In genomic region chr9:78075256-78075655, GRCm38 (mm10) we compare ENCODE assay signal across 47 mouse cellular contexts. TPM values are rescaled to one million over a fixed set of nuclear protein-coding genes. Genes with fewer than 3 reads are reported as not detected.
"Had no signal": no experiment of that assay in that cellular context is flagged by ENCODE, and none has a peak within 500 bp of the region (broad histone marks: within the 10 kb centered on the region; RNA-seq: fewer than 3 reads in every experiment).

No protein-coding gene starts in this region.

- ATAC-seq: hindbrain, embryonic 16.5 days; hindbrain, postnatal 0 days; inflammation-experienced regulatory T-cells, adult 6 months; intestine, embryonic 15.5 days; intestine, embryonic 16.5 days; intestine, postnatal 0 days had no signal

- H3K27ac ChIP-seq: heart, embryonic 10.5 days; heart, embryonic 13.5 days; heart, embryonic 15.5 days; hindbrain, embryonic 10.5 days; hindbrain, embryonic 12.5 days; hindbrain, embryonic 13.5 days; hindbrain, embryonic 14.5 days; hindbrain, embryonic 15.5 days; hindbrain, postnatal 0 days; intestine, embryonic 15.5 days; kidney, embryonic 15.5 days; kidney, postnatal 0 days; layer of hippocampus, adult 2 months had no signal

- H3K9me3 ChIP-seq: heart, embryonic 10.5 days; heart, embryonic 12.5 days; heart, embryonic 13.5 days; heart, embryonic 15.5 days; hindbrain, embryonic 10.5 days; hindbrain, embryonic 12.5 days; hindbrain, embryonic 13.5 days; hindbrain, embryonic 15.5 days; intestine, embryonic 15.5 days; kidney, embryonic 15.5 days had no signal

- H3K4me3 ChIP-seq: heart, embryonic 10.5 days; heart, embryonic 12.5 days; heart, embryonic 13.5 days; heart, embryonic 15.5 days; hindbrain, embryonic 10.5 days; hindbrain, embryonic 12.5 days; hindbrain, embryonic 13.5 days; hindbrain, embryonic 15.5 days; intestine, embryonic 15.5 days; kidney, embryonic 15.5 days; layer of hippocampus, adult 2 months had no signal

- H3K27me3 ChIP-seq: heart, embryonic 12.5 days; heart, embryonic 13.5 days; heart, embryonic 15.5 days; hindbrain, embryonic 12.5 days; hindbrain, embryonic 13.5 days; hindbrain, embryonic 15.5 days; intestine, embryonic 15.5 days; kidney, embryonic 15.5 days had no signal

- DNase-seq: heart, postnatal 10 days; heart, postnatal 14 days; heart, postnatal 36 days; heart, postnatal 4 days; kidney, adult 11 months; kidney, adult 18-20 months; kidney, adult 2 months; kidney, adult 8-10 months; kidney, adult 9 months; kidney, postnatal 10 days; kidney, postnatal 14 days; kidney, postnatal 25 days; kidney, postnatal 36 days; kidney, postnatal 4 days; layer of hippocampus, adult 9-11 months; layer of hippocampus, postnatal 36 days had no signal

- H3K36me3 ChIP-seq: heart, embryonic 12.5 days; heart, embryonic 15.5 days; hindbrain, embryonic 10.5 days; hindbrain, embryonic 12.5 days; intestine, embryonic 15.5 days; kidney, embryonic 15.5 days had no signal

- H3K4me2 ChIP-seq: heart, embryonic 11.5 days; heart, embryonic 12.5 days; heart, embryonic 13.5 days; heart, embryonic 15.5 days; hindbrain, embryonic 12.5 days; hindbrain, embryonic 13.5 days; hindbrain, embryonic 14.5 days; hindbrain, embryonic 15.5 days; intestine, embryonic 15.5 days; kidney, embryonic 15.5 days had no signal

- H3K4me1 ChIP-seq: heart, embryonic 10.5 days; heart, embryonic 12.5 days; heart, embryonic 13.5 days; heart, embryonic 15.5 days; hindbrain, embryonic 10.5 days; hindbrain, embryonic 13.5 days; hindbrain, embryonic 15.5 days; intestine, embryonic 15.5 days; kidney, embryonic 15.5 days had no signal

- H3K9ac ChIP-seq: heart, embryonic 12.5 days; heart, embryonic 13.5 days; heart, embryonic 15.5 days; hindbrain, embryonic 12.5 days; hindbrain, embryonic 13.5 days; hindbrain, embryonic 14.5 days; hindbrain, embryonic 15.5 days; intestine, embryonic 15.5 days; kidney, embryonic 15.5 days had no signal

RNA-seq across cellular contexts. Expression of gene Gcm1, which starts 23.5 kb away (rescaled TPM):
- total RNA-seq: heart, postnatal 10 days; heart, postnatal 14 days; heart, postnatal 36 days; heart, postnatal 4 days; hematopoietic stem cell, adult 5-6 weeks; layer of hippocampus, adult 18-20 months; layer of hippocampus, adult 2 months; layer of hippocampus, adult 8-10 months; layer of hippocampus, postnatal 10 days; layer of hippocampus, postnatal 14 days; layer of hippocampus, postnatal 25 days; layer of hippocampus, postnatal 36 days; left cerebral cortex, adult 18-20 months had no signal
- polyA plus RNA-seq: heart, embryonic 10.5 days; heart, embryonic 11.5 days; heart, embryonic 12.5 days; heart, embryonic 13.5 days; heart, embryonic 14.5 days; heart, embryonic 15.5 days; heart, postnatal 0 days; hindbrain, embryonic 11.5 days; hindbrain, embryonic 12.5 days; hindbrain, embryonic 13.5 days; hindbrain, embryonic 14.5 days; hindbrain, embryonic 15.5 days; hindbrain, embryonic 16.5 days; inflammation-experienced regulatory T-cells, adult 6 months; intestine, embryonic 14.5 days; intestine, embryonic 15.5 days; intestine, embryonic 16.5 days; intestine, postnatal 0 days; large intestine, adult 2 months had no signal
